Mouse (Mus musculus): Measurements from ENCODE around the gene Thoc7. TPM values are rescaled to one million over a fixed set of nuclear protein-coding genes. Genes with fewer than 3 reads are reported as not detected.
A peak's percentile ranks its signal among the peaks of the same experiment; 100 is the strongest.

The Thoc7 gene
- total RNA-seq, 2 experiments from 2014 or later, result 84.2 to 91.5 TPM

DNA sequence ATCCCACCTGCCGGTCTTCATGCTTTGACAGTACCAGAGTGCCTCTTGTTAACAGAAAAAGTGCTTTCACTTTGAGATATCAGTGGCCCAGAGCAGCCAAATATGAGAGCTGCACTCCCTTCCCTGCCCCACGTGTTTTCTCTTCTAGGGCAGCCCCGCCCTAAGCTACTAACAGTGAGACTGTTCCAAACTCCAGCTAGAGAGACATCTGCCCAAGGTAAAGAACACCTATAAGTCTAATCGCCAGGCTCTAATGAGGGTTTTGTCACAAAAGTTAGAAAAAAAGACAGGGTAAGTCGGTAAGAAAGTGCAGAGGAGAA lies 27.6 kb downstream of the Thoc7 start:
- no peak for DNase-seq (ENCODE audit: low spot score in 2 of 2)

DNA sequence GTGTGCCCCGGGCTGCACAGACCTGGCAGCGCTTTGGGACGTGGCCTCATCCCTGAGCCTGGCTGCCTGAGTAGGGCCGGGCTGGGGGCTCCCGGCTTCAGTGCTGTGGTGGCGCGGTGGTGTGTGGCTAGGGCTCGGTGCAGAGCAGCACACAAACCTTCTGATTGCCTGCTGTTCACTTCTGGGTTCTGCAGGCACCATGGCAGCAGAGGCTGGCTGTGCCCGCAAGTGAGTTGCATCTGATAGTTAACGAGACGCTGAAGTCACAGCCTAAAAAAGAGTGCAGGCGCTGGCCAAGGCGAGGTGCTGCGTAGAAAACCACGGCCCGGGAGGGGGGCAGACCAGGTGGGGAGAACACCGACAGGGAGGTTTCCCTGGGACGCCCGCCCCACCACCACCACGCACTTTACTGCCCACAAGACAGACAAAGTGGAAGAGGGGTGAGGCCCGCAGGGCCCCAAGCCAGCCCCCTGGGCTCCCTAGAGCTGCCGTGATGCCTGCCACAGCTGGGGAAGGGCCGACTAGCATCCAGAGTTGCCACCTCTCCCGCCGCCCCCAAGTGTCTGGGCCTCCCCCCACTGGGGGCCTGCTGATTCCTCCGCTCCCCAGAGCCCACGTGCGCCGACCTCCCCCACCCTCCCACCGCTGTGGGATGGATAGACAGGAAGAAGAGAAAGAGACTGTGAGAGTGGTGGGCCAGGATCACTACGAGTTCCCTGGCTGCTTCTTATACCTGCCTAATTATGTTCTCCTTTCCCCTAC lies 28.2 kb downstream of the Thoc7 start:
- DNase-seq (ENCODE audit: low spot score in 2 of 2), result no peak

DNA sequence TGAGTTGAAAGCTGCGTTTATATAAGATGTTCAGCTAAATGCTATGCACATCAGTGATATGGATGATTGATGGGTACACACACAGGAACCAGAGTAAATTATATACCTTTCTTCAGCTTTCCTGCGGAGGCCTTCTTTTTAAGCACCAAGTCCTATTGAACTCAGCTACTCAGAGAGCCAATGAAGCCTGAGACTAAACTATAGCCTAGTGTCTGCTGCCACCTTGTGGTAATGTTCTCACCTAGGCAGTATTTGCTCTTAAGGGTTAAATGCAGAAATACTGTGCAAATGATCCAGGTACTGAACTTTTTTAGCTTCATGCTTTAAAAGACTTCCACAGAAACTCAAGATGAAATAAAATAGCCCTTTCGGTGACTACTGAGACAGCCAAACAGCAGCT lies 44.0 kb downstream of the Thoc7 start:
- peak; percentile 22 to 24 for DNase-seq (ENCODE audit: low spot score in 2 of 2)

DNA sequence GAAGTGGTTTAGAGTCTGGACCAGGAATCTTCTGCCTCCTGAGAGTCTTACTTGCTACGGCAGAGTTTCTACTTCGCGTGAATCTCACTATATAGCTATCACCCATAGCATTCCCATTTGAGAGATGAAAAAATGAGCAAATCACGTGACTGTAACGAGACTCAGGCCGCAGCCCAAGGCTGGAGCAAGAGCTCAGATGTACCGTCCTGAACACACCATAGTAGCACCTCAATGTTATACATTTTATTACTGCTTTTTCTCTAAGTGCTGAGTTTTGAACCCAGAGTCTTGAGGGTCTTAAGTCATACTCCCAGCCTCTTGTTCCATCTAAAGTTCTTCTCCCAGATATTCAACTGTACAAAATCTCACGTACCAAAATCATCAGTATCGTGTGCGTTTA lies 44.4 kb downstream of the Thoc7 start:
- DNase-seq (ENCODE audit: low spot score in 2 of 2), result no peak

- DNase-seq (ENCODE audit: low spot score in 2 of 2), result no peak
Observed at GRCm38 (mm10) chr14:13915207-13915606, 46.4 kb downstream of the Thoc7 start.

GRCm38 (mm10) chr14:13914387-13915082 lies 47.1 kb downstream of the Thoc7 start, which contains the start of gene Gm281:
TSS of gene Gm281 (minus strand) at chr14:13914478.
- DNase-seq (ENCODE audit: low spot score in 2 of 2), result no peak

DNA sequence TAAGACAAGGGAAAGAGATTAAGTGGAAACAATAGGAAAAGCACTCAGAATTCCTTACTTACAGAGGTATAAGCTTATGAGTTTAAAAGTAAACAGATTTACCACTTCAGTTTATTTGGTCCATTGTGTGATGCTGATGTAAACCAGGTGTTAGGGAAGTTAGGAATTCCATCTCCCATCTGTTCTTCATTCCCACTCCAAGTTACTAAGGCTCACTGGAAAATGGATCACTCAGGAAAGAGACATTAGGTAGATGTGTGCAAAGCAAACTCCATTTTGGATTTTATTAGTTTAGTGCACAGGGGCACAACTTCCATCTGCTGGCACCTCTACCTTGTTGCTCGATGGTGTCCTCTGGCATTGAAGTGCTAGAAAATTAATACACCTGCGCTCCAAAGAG lies 51.5 kb downstream of the Thoc7 start:
- DNase-seq (ENCODE audit: low spot score in 2 of 2), result no peak

DNA sequence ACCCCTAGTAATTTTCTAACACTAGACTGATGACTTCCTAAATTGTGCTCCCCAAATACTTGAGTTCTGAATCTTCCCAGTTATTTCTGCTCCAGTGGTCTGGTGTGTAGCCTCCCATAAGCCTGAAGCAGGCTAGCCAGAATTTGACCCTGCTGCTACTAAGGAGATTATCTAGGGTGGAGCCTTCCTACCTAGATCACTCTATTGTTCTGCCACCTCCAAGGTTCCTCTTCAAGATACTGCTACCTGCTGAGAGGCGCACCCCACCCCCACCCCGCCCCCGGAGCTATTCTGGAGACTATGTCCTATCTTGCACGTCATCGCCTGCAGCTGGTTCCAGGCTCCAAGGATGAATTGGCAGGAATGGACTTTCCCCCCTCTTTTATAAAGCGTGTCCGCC lies 54.5 kb downstream of the Thoc7 start:
- DNase-seq (ENCODE audit: low spot score in 2 of 2), result no peak

- no peak for DNase-seq (ENCODE audit: low spot score in 2 of 2)
Observed at GRCm38 (mm10) chr14:13906461-13906860, 55.2 kb downstream of the Thoc7 start.

DNA sequence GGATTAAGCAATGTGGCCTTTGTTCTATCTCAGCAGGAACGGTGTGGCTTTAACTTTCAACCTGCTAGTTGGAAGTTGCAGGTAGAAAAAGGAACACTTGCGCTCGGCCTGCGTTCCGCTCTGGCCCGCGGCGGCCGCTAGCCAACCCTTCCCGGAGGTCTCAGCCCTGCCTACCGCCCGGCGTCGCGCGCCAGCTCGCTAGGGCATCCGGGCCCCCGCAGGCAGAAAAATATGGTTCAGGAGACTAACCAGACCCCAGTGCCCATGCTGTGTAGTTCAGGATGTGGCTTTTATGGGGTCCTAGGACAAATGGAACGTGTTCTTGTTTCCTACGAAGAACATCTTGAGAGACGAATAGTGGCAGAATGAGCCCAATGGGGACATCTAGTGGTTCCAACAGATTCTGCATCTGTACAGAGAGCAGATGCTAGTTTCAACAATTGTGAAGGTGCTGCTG lies 60.0 kb downstream of the Thoc7 start:
- peak; percentile 15 to 30 for DNase-seq (ENCODE audit: low spot score in 2 of 2)

Other genes starting within 250 kb of the Thoc7 start
- gene Gm281, start 47.4 kb downstream of the Thoc7 start, total RNA-seq (2021), result not detected
- gene Atxn7, start 412 bp downstream of the Thoc7 start, total RNA-seq (2021), result 10 to 100 TPM; 24.0 to 31.2 TPM
- 100 to 1,000 TPM; 109 to 127 TPM for gene Psmd6, start 159.1 kb upstream of the Thoc7 start, total RNA-seq (2021)
- gene Olfr720, start 225.0 kb upstream of the Thoc7 start, total RNA-seq (2021), result not detected